Mouse (Mus musculus) effector memory CD4-positive, alpha-beta T cell, adult 7 months (primary cell): ENCODE measurements around the gene Rcor2. TPM values are rescaled to one million over a fixed set of nuclear protein-coding genes. Genes with fewer than 3 reads are reported as not detected.

ENCODE experiments used
- polyA plus RNA-seq: library from polyadenylated mRNA; unstranded; fragments of 100-300 nt; shearing (Covaris generic); gene quantifications from one replicate; pipeline ENCODE4 v1.2.1, GENCODE M21; 2017

The Rcor2 gene
- 2.9 TPM for polyA plus RNA-seq

GRCm38 (mm10) chr19:7267091-7267741, at the start of gene Rcor2:
Rcor2 (plus strand) TSS chr19:7267325.

DNA sequence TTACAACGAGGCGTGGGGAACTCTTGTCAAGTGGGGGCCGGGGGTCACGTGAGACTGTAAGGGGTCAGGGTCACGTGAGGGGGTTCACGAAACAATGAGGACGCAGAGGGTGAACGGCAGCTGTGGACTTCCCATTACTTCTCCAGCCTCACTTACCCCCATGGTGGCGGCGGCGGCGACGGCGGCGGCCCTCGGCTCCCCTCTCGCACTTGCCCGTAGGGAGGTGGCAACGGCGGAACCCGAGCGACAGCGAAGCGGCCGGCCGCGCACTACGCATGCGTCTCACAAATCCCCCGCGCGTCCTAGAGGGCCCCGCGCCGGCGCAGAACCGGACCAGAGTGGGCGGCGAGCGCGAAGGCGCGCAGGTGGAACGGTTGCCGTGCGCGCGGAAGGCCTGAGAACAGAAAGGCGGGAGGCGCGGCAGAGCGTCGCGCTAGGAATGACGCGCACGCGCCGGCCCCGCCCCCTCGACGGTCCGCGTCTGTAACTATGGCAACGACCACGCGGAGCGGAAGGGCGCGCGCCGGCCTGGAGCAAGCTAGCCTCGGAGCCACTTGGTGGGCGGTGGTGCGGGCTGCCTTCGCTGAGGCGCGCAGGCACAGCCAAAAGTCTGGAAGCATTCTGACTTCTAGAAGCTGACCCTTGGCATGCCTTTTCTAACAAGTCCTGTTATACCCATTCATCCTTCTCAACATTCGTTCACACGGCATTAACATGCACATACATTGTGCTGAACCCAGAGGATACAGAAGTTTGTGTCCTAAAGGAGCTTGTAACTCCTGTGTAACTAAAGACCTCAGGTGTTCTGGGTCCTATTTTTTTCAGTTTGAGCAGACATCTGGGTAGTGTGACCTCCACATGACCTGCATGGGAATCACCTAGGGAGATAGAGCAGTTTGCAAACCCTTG, 26.1 kb upstream of the Rcor2 start, which contains the start of gene Naa40:
Naa40 (minus strand) TSS at position 402 of the 909 bp plus-strand sequence.

Other genes with a start within 250 kb of the Rcor2 start
- gene Fermt3, start 247.9 kb upstream of the Rcor2 start, polyA plus RNA-seq: 194 TPM
- 217 TPM for gene Stip1, start 227.4 kb upstream of the Rcor2 start, polyA plus RNA-seq
- 16.7 TPM for gene Macrod1, start 210.5 kb upstream of the Rcor2 start, polyA plus RNA-seq
- 0.11 TPM for gene Flrt1, start 161.6 kb upstream of the Rcor2 start, polyA plus RNA-seq
- 58.0 TPM for gene Otub1, start 61.0 kb upstream of the Rcor2 start, polyA plus RNA-seq
- gene Cox8a, start 49.7 kb upstream of the Rcor2 start, polyA plus RNA-seq: 505 TPM
- 32.9 TPM for gene Naa40, start 26.1 kb upstream of the Rcor2 start, polyA plus RNA-seq
- gene Mark2, start 74.5 kb downstream of the Rcor2 start, polyA plus RNA-seq: 160 TPM
- gene Spindoc, start 115.7 kb downstream of the Rcor2 start, polyA plus RNA-seq: 21.0 TPM
- not detected for gene 2700081O15Rik, start 150.3 kb downstream of the Rcor2 start, polyA plus RNA-seq
- gene Rtn3, start 216.0 kb downstream of the Rcor2 start, polyA plus RNA-seq: 60.5 TPM
- 15.7 TPM for gene Atl3, start 226.7 kb downstream of the Rcor2 start, polyA plus RNA-seq